Mouse (Mus musculus): ENCODE measurements around the gene Syncrip.
A peak's percentile ranks its signal among the peaks of the same experiment; 100 is the strongest.
"Not testable (repeated sequence)": the region's sequence is repeated elsewhere in the genome, so short reads cannot be mapped to it uniquely, and the experiment has no call there.

Syncrip gene

DNA sequence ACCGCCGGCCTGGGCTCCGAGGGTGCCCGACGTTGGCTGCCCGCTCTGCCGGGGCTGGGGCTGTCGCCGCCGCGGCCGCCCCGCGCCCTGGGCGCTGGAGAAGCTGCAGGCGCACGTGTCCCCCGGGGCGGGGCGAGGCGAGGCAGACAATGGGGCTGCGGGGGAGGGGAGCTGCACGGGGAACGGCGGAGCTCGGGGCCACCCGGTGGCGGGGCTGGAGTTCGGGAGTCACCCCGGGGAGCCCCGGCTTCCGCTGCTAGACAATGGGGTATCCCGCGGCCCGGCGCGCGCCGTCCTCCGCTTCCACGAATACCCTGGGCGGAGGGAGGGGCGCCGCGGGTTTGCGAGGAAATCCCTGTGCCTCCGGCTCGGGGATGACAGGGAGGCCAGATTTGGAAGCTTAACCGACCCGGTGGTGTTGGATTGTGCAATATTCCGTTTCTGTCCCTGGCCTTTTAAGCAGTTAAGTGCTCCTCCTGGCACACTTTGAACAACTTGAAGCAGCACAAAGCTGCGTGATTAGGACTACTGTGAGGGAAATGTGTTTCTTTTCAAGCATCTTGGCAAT lies 539 bp upstream of the Syncrip start:
- DNase-seq (ENCODE audit: low spot score) = peak; percentile 29

DNA sequence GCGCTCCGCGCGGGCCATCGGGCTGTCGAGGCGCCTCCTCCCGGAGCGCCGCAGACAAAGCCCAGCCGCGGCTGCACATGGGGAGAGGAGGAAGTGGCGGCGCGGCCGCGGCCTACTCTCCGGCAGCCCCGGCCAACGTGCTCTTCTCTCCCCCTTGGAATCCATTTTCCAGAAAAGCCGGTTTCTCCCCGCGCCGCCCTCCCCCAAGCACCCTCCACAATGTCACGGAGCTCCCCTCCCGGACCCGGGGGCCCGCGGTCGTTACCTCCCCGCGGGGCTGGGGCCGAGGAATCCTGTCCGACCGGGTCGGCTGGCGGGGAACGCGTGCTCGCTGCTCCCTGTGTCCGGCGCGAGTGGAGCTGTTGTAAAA lies 598 bp downstream of the Syncrip start:
- DNase-seq (ENCODE audit: low spot score) = no peak

DNA sequence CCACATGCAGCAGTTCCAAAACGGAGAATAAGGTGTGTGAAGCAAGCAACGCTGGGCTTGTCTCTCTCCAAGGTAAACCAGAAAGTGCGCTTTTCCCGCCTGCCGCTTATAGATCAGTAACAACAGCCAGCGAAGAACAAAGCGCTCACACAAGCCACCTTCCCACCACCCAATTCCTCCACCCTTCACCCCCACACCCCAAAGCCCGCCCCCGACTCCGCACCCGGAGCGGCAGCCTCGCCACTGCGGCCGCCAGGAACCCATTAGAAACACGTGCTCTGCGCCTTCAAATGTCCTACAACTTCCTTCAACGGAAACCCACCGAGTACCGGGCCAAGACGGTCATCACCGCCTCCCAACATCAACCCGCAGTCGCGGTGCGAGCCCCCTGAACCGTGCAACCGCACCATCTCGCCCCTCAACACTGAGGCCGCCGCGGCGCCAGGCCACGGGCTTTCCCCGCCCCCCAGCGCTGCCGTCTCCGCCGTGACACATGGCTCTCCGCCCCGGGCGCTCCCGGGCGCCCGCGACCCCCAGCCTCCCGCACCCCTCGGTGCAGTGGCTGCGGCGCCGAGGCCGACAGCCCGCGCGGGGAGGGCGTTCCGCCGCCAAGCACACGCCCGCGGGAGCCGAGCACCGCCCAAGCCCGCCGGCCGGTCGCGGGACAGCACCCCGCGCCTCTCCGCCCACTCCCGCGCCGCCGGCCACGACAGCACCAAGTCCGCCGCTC lies 1.1 kb downstream of the Syncrip start:
- DNase-seq (ENCODE audit: low spot score) = peak; percentile 29

DNA sequence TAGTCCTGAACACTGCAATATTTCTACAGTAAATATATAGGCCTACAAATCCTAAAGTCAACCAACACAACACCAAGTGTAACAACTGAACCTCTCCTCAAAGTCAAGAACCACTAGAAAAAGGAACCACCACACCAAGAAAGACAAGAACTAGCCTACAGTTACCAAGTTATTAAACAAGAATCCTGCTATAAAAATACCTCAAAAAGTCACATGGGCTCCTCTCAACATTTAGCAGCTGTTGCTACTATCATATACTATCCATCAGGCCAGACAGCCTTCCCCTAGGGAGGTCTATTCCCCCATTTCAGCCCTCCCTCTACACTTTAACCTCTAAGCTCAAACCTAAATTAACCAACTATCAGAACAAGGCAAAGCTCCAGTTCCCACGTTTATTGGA lies 2.3 kb downstream of the Syncrip start:
- DNase-seq (ENCODE audit: low spot score) = no peak

DNA sequence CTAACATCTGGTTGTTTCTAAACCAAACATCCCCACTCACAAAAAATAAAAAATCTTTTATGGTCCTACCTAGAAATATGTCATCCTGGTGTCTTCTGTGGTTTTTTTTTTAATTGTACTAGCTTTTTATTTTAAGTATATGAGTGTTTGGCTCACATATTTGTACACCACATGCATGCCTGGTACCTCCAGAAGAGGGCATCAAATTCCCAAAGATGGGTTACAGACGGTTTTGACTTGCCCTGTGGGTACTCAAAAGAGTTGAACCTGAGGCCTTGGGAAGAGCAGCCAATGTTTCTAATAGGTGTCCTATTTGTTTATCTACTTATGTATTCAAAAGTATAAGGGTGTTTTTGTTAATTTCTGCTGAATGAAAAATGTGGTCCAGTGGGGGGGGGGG lies 6.2 kb downstream of the Syncrip start:
- no peak for DNase-seq (ENCODE audit: low spot score)

DNA sequence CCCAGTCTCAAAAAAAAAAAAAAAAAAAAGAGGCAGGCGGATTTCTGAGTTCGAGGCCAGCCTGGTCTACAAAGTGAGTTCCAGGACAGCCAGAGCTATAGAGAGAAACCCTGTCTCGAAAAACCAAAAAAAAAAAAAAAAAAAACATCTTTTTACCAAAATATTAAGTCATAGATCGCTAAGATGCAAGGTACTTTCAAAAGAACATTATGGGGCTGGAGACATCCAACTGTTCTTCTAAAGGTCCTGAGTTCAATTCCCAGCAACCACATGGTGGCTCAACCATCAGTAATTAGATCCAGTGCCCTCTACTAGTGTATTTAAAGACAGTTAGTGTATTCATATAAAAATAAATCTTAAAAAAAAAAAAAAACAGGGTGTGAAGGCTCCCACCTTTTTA lies 21.4 kb downstream of the Syncrip start:
- DNase-seq (ENCODE audit: low spot score) = not testable (repeated sequence)

DNA sequence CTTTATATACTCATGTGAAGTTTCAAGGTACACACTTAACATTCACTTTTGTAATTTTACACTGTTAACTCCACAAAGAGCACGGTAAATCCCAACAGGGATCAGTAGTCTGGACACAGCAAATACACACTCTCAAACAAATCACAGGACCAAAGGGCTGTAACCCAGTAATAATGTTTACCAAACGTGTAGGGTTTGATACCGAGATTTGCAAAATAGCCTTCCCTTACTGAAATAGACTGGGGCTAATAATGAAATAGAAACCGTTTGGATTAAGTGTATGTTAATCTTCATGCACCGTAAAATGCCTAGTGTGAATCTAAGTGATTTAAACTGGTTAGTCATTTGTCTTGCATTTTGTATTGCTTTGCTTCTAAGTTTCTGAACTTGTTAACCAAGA lies 42.4 kb downstream of the Syncrip start:
- no peak for DNase-seq (ENCODE audit: low spot score)

DNA sequence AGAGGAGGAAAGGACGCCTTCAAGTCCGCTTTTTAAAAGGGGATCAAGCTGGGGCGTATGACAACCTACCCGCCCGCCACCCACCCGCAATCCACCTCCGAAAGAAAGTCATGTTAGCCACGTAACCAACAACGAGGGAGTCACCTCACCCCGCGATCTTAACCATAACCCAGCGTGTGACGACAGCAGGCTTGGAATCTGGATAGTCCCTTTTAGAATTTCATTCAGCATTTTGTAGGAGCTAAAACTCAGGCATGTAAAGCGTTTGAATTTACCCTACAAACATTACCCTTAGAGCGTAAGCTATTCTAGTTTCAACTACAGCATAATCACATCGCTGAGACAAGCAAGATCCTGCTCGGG lies 43.2 kb downstream of the Syncrip start:
- DNase-seq (ENCODE audit: low spot score) = no peak

DNA sequence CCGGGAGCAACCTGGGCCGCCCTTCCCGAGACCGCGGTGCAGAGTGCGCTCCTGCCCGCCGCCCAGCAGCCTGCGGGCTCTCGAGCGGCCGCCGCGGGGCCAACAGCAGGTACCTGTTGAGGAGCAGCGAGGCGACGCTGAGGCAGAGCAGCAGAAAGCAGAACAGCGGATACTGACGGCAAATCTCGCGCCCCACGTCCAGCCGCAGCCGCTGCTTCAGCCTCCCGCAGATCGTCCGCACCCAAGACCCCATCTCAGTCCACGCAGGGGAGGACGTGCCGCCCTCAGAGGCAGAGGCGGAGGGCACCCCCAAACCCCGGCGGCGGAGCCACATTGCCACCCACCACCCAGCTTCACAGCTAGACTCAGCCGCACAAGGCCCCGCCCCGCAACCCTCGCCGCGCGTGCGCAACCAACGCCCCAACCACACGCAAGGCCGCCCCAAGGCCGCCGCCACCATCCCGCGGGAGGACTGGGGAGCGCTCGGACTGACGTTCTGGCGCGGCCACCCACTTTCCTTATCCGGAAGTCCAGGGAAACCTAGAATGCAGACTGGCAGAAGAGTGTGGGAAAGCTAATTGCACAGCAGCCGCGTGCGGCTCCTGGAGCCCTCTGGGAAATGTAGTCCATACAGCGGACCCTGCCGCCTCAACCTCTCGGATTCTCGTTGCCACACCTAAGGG lies 43.7 kb downstream of the Syncrip start, which contains the start of gene Snx14:
Gene Snx14, minus strand, starts transcription at position 404 of the 683 bp plus-strand sequence.
- peak; percentile 83 for DNase-seq (ENCODE audit: low spot score)

DNA sequence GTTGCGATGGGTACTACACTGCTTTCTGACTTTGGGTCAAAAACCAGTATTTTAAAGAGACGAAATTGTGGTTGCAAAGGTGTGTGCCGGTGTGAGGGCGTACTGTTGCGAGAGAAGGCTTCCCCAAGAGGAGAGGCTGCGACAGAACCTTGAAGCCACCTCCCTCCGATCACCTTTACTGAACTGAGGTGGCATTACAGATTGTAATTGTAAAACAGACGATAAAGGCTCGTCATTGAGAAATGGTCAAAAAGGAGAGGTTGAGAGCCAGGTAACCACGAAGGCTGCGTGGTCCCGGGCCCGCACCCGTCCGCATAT lies 44.2 kb downstream of the Syncrip start:
- peak; percentile 32 for DNase-seq (ENCODE audit: low spot score)

DNA sequence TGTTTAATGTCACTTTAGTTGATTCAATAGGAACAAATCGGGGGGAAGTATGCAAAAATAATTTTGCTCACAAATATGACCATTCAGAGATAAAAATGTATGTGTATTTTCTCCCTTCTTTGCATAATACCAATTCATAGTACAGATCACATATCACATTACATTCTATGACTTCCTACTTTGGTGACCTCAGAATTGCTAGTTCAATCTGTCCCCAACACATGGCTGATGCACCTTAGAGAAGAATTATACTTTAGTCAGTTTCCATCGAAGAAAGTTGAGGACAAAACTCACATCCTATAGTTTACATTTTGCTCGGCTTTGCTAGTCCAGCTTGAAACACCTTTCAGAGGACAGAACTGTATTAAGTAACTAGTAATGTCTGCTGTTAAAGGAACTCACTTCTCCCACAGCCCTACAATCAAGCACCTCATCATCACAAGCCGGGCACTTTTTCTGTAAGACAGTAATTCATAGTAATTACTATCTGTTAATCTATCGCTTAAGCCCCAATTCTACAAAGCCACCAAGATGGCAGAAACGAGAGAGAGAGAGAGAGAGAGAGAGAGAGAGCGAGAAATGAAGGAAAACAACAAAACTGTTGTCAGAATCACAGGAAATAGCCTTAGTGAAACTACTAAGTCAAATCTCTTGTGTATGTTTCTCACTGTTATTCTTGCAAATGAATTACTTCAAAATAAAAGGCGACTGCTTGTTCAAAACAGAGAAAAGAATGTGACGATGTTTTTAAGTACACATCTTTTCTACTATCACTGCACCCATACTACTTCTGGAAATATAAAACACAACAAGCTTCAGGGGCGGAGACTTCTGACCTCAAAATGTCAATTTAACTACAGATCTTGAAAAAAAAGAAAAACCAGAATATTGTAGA lies 44.8 kb downstream of the Syncrip start:
- DNase-seq (ENCODE audit: low spot score) = peak; percentile 28

DNA sequence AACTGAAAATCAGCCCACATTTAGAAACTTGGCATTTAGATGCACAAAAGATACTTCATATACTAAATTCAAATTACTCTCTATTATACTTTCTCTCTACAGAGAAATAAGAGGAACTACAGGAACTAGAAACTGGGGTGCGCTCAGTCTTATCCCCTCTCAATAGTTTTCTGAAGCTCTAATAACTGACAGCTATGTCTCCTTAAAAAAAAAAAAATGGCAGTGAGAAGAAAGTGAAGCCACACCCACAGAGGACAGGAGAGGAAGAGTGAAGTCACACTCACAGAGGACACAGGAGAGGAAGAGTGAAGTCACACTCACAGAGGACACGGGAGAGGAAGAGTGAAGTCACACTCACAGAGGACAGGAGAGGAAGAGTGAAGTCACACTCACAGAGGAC lies 58.0 kb downstream of the Syncrip start:
- no peak for DNase-seq (ENCODE audit: low spot score)

DNA sequence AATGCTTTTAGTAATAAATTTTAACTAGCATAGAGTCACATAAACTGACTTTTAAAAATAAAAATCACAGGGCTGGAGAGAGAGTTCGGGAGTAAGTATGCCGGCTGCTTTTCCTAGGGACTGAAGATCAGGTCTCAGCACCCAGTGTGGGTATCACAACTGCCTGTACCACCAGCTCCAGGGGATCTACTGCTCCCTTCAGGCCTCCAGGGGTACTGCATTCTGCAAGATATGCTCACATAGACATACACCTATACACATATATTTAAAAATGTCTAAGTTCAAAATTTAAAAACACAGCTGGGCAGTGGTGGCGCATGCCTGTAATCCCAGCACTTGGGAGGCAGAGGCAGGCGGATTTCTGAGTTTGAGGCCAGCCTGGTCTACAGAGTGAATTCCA lies 59.9 kb downstream of the Syncrip start:
- DNase-seq (ENCODE audit: low spot score) = no peak

DNA sequence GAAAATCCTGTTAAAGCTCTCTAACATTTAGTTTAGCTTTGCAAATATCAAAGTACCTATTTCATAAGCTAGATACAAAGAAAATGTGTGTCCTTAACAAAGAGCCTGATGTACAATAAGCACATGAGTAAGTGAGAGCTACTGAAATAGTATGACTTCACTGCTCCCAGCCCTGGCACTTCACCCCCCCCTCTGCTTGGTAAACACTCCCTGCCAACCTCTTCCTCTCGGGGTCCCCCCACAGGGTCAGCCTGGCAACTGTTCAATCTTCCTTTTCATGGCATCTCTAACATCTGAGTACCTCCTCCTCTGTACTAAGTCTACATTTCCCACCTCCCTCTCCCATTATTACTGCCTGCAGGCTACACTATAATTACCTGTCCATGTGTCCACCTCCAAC lies 65.6 kb downstream of the Syncrip start:
- DNase-seq (ENCODE audit: low spot score) = no peak

DNA sequence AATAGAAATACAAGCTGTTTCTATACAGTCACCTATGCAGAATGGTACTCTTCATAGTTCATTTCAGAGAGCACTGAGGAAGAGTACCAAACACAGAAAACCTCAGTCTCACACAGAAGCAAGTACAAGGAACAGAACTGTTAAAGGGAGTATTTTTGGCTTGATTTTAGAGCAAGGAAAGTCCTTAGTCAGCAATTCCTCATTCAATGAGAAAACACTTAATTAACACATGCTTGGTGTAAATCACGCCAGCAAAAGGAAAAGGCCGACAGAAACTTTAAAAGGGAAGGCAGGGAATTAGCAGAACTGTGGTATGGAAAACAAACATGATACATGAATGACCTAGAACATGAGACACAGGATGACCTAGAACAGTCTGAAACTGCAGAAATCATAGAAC lies 72.4 kb downstream of the Syncrip start:
- no peak for DNase-seq (ENCODE audit: low spot score)

DNA sequence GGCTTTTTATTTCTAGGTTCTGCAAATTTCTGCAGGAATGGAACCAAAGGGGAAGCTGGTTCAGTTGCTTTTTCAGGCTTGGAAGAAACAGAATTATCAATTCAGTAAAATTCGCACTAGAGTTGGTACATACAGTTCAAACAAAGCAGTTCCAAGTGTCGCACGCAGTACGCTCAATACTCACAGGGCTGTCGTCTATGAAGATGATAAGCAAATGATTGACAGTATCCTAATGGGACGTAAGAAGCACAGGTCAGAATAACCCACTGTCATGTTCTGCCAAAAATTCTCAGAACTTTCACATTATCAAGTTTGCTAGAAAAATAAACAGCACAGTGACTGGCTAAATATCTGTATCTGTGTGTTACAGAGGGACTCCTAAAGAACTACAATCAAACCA lies 77.9 kb downstream of the Syncrip start:
- peak; percentile 19 for DNase-seq (ENCODE audit: low spot score)

DNA sequence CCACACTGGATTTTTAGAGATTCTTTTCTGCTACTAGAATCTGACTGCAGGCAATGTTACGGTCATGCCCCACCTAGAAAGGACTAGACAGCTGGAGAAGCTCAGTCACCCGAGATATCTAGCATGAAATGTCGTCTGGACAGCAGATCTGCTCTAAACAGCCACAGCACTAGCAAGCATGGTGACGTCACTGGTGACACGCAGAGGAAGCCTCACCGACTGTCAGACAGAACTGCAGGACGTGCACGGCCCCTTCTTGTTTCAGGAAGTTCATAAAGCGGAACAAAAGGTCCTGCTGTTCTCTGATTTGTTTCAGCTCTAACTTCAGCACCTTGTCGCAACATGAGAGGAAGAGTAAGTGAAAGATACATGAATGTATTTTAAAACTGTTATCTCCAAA lies 78.3 kb downstream of the Syncrip start:
- DNase-seq (ENCODE audit: low spot score) = peak; percentile 59

DNA sequence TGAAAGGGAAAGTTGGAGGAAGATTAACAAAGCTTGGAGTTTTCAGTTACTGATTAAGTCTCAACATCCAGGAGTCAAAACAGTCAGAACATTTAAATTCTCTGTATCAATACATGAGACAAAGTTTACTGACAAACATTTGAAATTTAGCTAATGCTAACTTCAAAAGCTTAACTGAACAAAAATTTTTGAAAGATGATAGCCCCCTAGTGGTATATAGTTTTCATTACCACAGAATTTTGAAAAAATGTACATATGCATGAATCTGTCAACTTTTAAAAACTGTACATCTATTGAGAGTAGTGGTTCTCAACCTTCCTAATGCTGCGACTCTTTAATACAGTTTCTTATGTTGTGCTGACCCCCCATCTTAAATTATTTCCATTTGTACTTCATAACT lies 83.9 kb downstream of the Syncrip start:
- no peak for DNase-seq (ENCODE audit: low spot score)
